Mouse (Mus musculus): ENCODE measurements around the gene Hist2h2bb.
"Not testable (repeated sequence)": the region's sequence is repeated elsewhere in the genome, so short reads cannot be mapped to it uniquely, and the experiment has no call there.

Hist2h2bb gene

DNA sequence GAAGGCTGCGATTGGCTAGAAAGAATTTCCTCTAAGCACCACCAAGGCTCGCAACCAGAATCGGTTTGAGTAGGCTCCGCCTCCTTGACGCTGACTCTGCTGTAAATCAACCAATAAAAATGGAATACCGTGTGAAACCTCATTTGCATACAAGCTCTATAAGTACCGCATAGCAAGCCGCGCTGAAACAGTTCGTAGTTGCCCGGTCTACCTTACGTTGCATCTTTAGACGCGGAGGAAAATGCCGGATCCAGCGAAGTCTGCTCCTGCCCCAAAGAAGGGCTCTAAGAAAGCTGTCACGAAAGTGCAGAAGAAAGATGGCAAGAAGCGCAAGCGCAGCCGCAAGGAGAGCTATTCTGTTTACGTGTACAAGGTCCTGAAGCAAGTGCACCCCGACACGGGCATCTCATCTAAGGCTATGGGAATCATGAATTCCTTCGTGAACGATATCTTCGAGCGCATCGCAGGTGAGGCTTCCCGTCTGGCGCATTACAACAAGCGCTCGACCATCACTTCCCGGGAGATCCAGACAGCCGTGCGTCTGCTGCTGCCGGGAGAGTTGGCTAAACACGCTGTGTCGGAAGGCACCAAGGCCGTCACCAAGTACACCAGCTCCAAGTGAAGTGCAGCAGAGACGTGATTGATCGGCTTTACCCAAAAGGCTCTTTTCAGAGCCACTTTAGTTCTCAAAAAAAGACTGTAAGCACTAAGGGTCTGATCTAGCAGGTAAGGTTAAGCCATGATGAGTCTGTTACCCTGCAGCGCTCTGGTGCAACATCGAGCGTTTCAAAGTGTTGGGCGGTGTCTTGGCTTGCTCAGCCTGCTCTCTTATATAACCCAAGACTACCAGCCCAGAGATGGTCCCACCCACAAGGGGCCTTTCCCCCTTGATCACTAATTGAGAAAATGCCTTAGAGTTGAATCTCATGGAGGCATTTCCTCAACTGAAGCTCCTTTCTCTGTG is at the start of gene Hist2h2bb:
Gene Hist2h2bb (plus strand): TSS at position 242 of the 964 bp plus-strand sequence.
- DNase-seq (ENCODE audit: extremely low spot score, low read depth, low spot score): peak; percentile 99

DNA sequence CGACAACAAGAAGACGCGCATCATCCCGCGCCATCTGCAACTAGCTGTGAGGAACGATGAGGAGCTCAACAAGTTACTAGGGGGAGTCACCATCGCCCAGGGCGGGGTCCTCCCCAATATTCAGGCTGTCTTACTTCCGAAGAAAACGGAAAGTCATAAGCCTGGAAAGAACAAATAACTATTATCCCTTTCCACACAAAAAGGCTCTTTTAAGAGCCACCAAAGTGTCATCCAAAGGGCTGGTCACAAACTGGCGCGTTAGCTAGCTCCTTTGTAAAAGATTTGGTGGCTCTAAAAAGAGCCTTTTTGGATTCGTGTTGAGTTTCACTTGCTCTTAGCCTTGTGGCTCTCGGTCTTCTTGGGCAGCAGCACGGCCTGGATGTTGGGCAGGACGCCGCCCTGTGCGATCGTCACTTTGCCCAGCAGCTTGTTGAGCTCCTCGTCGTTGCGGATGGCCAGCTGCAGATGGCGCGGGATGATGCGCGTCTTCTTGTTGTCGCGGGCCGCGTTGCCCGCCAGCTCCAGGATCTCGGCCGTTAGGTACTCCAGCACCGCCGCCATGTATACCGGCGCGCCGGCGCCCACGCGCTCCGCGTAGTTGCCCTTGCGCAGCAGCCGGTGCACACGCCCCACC is 49.3 kb upstream of the Hist2h2bb start:
- not testable (repeated sequence) for DNase-seq (ENCODE audit: extremely low spot score, low read depth, low spot score)

DNA sequence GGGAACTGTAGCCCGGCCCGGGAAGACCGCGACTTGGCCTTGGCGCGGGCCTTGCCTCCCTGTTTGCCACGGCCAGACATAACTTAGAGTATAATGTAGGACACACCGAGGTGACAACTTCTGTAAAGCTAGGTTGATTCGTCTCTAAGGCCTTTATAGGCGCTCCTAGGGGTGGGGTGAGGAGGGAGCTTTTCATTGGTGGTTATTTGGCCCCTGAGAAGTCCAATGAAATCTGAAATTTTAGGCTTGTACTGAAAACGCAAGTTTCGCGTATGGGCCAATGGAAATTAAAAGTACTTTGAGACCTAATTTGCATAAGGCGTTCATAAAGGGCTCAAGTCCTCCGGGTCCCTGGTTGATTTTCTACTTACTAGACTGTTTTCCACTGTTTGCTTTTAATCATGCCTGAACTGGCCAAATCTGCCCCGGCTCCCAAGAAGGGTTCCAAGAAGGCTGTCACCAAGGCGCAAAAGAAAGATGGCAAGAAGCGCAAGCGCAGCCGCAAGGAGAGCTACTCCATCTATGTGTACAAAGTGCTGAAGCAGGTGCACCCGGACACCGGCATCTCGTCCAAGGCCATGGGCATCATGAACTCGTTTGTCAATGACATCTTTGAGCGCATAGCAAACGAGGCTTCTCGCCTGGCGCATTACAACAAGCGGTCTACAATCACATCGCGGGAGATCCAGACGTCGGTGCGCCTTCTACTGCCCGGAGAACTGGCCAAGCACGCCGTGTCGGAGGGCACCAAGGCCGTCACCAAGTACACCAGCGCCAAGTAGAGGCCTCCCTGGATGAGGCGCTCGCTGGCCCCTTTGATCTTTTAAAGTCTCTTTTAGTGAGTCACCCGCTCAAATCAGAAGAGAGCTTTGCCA is 48.5 kb upstream of the Hist2h2bb start, which contains the start of the genes Hist2h2ac and Hist2h2be:
Gene Hist2h2ac (minus strand): TSS at position 116 of the 875 bp plus-strand sequence.
Gene Hist2h2be (plus strand): TSS at position 355 of the 875 bp plus-strand sequence.
- peak; percentile 90 for DNase-seq (ENCODE audit: extremely low spot score, low read depth, low spot score)

DNA sequence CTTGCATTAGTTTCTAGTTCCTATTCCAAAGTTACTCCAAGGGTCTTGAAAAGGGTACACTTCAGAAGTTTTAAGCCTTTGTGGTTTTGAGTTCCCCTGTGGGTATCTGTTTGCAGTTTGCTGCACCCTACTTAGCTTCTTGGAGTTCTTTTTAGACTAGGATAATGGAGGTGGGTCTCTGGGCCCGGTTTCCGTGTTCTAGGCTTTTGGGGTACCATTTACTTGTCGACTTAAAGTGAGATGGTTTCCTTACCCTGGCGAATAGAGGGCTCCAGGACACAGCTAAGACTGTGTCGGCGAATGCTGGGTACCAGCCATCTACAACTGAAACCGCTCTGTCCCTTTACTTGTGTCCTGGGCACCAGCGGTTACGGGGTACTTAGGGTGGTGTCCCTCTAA is 47.9 kb upstream of the Hist2h2bb start:
- DNase-seq (ENCODE audit: extremely low spot score, low read depth, low spot score): no peak

DNA sequence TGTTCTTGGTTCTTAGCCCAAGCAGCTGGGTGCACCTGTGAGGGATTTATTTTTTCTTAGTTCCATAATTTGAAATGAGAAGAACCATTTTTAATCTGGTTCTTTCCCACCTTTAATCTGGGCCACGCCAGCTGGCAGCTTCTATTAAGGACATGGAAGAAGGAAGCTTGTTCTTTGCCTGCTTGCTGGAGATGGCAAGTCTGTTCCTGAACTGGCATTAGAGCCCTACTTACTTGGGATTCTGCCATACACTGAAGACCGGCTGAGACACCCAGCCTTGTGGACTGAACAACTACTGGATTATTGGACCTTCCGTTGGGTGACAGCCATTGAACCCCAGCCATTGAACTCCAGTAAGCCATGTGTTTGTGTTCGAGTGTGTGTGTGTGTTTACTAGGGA is 46.8 kb upstream of the Hist2h2bb start:
- no peak for DNase-seq (ENCODE audit: extremely low spot score, low read depth, low spot score)

DNA sequence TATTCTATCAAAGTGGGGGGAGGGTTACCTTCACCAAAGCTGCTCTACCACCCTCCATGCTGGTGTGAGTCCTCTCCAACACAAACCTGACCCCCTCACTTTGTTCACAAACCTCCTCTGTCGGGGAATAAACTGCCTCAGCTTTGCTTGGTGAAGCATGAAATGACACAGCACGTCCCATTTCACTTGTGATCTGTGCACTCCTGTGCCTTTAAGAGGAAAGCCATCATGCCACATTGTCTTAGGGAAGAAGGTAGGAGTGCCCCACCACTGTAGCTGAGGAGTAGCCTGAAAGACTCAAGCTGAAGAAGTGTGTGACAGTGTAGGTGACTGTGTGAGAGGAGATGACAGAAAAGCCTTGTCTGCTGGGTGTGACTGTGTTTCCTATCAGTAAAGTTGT is 44.1 kb upstream of the Hist2h2bb start:
- DNase-seq (ENCODE audit: extremely low spot score, low read depth, low spot score): no peak

DNA sequence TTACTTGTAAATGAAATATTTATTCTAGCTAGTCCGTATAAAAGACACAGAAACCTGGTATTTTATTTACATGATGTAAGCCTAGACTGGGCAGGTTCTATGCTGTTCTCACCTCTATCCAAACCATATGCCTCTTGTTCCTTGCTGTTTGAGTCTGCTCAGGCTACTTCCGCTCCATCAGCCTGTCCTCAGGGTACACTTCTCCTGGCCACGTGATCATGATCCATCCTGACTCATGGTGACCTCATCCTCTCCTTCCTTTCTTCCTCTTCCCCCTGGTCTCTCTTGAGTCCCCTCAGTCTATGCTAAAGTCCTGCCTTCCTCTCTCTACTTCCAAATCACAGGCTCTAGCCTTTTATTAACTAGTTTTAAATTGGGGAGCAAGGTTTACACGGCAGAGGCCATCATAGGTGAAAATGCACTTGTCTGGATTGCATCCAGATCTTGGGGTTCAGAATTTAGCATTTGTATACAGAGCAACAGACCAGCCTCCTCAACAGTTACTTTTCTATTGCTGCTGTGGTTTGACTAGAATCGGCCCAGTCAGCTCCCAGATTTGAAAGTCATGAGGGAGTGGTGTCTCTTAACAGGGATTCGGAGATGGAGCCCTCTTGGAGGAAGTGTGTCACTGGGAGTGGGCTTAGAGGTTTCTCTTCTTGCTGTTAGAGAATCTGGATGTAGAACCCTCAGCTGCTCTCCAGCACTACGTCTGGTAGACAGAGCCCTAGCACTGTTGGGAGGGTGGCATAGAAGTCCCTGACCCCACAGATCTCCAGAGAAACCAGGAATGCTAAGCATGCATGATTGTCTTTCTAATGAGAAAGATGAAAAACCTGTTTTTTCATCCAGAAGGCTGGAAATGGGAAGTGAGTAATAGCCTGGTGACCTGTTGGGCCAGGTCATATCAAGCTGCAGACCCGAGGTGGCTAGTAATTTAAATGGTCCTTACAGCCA is 42.6 kb upstream of the Hist2h2bb start:
- DNase-seq (ENCODE audit: extremely low spot score, low read depth, low spot score): no peak

DNA sequence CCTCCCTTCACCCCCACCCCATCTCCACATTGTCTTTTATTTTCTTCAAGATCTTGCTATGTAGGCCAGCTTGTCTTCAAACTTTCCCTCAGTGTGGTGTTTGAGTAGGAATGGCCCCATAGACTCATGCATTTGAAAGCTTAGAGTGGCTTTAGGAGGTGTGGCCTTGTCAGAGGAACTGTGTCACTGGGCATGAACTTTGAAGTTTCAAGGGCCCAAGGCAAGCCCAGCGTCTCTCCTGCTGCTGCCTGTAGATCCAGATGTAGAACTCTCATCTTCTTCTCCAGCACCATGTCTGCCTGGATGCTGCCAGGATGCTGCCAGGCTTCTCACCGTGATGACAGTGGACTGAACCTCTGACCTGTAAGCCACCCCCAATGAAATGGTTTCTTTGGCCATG is 40.7 kb upstream of the Hist2h2bb start:
- no peak for DNase-seq (ENCODE audit: extremely low spot score, low read depth, low spot score)

DNA sequence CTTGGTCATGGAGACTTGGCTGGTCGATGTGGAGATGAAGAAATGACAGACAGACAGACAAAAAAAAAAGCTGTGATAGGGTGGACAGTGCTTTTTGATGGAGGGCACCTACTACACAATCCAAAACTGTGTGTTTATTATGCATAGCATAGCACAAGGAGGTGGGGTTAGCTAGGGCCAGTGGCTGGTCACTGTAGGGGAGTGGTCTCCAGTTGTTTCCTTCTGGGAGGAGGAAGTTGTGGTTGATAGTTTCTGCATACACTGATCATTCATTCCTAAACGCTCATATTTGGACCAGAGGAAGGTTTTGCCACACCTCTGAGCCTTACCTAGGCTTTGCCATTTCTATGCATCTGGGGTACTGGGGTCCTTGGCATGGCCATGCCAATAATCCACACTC is 39.1 kb upstream of the Hist2h2bb start:
- no peak for DNase-seq (ENCODE audit: extremely low spot score, low read depth, low spot score)

DNA sequence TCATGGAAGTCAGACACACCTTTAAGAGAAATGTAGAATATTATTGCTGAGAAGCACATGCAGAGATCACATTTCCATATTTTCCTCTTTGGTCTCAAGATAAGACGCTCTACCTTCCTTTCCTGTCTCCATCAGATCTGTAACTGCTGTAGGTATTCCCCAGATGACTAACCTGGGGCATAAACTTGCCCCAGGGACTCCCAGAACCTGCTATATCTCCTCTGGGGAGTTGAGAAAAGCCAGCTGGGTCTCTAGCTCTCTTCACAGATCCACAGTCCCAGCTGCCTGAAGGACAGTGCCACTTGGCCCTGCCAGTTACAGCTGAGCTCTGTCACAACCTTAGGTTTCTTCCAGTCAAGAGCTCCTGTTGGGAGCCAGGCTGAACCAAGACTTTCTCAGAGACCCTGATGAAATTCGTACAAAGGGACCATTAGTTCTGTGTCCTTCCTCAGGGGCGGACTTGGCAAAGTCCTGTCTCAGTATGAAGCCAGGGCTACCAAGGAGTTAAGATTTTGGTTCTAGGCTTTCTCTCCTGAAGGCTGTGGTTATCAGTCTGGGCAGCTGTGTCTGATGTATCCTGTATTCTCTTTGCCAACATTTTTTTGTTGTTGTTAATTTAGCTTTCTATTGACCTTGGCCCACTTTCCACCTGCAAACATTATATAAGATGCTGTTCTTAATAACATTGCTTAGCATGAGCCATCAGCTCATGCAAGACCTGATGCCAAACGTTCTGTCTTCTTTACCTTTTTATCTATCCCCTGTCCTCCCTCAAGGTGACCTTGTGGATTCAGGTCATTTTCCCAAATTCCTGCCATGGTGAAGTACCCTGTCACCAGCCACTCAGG is 38.4 kb upstream of the Hist2h2bb start:
- DNase-seq (ENCODE audit: extremely low spot score, low read depth, low spot score): no peak

DNA sequence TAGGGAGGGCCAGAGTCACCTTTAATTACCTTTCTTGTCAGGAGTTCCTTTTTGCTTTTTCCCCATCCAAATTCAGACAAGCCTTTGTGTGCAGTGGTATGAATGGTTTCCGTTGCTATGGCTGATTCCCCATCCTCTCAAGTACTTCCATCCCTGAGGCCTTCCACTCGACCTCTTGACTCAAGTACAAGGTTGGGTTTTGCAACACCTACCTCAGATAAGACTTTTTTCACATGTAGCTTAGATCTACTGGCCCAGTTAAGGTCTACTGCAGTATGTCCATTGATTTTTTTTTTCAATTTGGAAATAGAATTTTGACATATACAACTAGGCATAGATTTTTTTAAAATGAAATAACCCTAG is 37.8 kb upstream of the Hist2h2bb start:
- no peak for DNase-seq (ENCODE audit: extremely low spot score, low read depth, low spot score)

DNA sequence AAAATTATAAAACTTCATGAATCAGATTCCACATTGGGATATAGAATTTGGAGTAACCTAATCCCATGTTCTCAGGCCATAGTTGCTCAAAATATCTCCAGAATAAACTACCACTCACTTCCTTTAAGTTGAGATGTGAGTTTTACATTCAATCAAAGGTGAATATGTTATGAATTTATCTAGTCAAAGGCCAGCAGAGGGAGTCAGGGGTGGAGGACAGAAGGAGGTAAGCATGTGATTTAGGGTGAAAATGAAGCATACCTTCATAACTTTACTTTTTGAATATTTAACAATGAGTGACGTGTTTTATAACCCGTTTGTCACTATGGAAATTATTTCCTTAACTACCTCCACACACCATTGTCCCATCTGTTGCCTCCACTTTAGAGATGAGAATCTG is 34.6 kb upstream of the Hist2h2bb start:
- no peak for DNase-seq (ENCODE audit: extremely low spot score, low read depth, low spot score)

DNA sequence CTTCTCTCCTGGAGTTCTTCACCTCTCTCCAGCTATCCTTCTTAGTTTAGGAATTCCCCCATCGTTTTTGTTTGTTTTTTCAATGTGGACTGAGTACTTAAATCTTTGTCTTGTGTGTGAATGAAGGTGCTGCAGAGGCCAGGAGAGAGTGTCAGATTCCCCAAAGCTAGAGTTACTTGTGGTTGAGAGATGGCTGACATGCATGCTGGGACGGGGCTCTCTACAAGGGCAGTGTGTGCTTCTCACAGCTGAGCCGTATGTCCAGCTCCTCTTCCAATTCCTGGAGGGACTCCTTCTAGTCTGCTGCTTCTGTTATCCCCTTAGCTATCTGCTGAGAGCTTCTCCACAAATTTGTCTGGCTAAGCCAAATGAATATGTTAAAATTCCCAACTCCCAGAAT is 33.7 kb upstream of the Hist2h2bb start:
- no peak for DNase-seq (ENCODE audit: extremely low spot score, low read depth, low spot score)

DNA sequence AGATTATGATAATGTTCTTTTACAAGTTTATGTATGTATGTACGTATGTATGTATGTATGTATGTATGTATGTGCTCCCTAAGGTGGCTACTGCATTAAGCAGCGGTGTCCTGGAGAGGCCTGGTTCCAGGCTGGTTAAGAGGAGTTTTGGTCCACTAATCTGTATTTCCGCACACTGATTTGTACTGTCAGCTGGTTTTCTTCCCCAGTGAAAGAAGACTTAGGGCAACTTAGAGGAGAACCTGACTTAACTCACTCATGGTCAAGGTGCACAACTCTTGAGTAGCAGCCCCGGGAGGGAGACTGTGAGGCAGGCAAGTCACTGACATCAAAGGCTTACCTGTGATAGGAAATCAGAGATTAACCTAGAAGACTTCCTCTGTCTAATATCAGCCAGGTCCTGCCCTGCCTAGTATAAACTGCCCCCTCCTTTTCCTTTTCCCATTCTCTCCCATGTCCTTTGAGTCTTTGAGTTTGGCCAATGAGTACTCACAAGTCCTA is 32.7 kb upstream of the Hist2h2bb start:
- no peak for DNase-seq (ENCODE audit: extremely low spot score, low read depth, low spot score)

DNA sequence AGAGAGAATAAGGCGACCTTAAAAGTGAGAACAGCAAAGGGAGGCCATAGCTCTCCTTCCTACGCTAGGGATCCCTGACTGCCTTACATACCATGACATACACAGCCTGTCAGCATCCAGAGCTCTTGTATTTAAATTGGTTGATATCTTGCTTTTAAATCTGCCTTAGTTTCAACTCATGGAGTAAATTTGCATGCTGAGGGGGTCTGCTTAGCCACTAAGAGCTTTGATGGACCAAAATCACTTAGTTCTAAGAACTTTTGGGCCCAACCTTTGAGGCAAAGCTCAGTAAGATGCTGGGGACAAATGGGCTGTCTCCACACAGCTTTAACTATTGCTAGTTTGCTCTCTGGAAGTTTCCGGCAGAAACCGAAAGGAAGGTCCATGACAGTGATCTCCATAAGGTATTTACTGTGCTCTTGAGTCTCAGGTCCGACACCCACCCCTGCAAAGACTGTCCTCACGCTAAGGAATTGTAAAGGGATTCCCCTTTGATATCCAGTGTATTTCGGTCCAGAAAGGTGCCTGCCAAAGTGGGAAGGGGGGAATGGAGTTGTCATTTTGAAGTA is 32.1 kb upstream of the Hist2h2bb start:
- DNase-seq (ENCODE audit: extremely low spot score, low read depth, low spot score): no peak

DNA sequence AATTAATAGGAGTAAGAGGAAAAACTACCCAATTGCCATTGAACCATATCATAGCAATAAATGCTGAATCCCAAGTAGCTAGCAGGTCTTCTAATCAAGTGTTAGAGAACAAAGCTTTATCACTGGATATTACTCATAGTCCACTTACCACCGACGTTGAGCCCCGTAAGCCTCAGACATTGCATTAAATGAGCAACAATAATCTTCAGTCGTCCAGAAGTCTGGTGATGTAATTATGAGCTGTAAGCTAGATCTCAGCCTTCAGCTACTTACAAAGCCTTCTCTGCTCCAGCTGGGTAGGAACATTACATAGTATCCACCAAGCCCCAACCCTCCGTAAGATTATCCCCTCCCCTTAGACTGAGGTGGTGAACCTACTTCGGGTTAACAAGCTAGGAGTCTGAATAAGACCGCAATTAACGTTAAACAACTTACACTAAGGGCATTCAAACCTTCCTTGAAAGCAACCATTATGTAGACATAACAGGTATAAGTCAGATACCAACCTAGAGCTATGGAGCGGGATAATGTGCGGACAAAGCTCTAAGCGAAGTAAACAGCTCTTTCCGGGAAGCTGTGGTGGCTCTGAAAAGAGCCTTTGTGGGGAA is 31.5 kb upstream of the Hist2h2bb start:
- DNase-seq (ENCODE audit: extremely low spot score, low read depth, low spot score): no peak

DNA sequence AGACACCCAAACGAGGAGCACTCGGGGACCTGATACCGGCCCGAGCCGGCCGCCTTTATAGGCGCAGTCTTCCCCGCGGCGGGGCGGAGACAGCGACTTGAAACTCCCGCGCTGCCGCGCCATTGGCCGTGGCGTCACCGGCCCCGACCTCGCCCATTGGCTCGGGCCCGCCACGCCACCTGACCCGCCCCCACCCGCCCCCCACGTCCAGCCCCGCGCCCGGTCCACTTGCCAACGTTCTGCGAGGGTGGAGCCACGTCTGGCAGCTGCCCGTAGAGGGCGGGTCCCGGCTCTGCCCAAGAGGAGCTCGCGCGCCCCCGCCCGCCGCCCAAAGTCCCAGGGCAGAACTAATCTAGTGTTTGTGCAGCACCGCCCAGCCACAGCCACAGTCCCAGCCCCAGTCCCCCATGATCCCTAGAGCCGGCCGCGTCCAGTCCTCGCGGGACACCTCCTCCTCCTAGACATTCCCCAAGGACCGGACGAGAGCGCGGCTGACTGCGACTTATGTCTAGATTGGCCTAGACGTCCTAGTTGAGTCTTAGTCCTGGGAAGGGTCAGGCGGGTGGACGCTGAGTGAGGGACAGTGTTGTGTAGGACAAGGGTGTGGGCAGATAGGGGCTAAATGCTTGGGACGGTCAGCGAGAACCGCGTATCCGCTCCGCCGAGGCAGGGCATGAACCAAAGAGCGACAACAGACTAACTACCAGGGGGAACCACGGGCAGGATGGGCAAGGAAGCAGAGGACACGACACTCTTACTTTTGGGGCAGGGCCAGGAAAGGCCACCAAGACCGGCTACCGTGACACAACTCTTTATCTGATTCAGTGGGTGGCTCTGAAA is 30.4 kb upstream of the Hist2h2bb start, which contains the start of gene Hist2h3c2:
Gene Hist2h3c2 (minus strand): TSS at position 174 of the 840 bp plus-strand sequence.
- not testable (repeated sequence) for DNase-seq (ENCODE audit: extremely low spot score, low read depth, low spot score)
